Mouse (Mus musculus) G1E (cell line): ENCODE measurements around the gene Fam19a4.

Experiments used
- CTCF ChIP-seq: IDR thresholded peaks from 2 replicates; pipeline ENCODE4 v1.5.1; 2012; ENCODE audit warnings: low read depth, low read length, inconsistent platforms, mixed read lengths
- TAL1 ChIP-seq: conservative IDR thresholded peaks from 2 replicates; pipeline ENCODE4 v1.6.1; 2012; ENCODE audit warnings: low read depth, low read length, inconsistent platforms, mixed read lengths

GRCm38 (mm10) chr6:97060074-97060681 lies at the start of gene Fam19a4:
- no peak for TF ChIP-seq CTCF
- TF ChIP-seq TAL1, result no peak
